Mouse (Mus musculus): ENCODE data around the gene Krt24. TPM values are rescaled to one million over a fixed set of nuclear protein-coding genes. Genes with fewer than 3 reads are reported as not detected.

Krt24 gene
- total and polyA plus RNA-seq, 2 experiments from 2014 or later, result 0.23 TPM; not detected in 1

- WGBS, result 79% methylated on average over 9 of the region's 9 CpGs
- Histone ChIP-seq H3K4me1 (ENCODE audit: insufficient read depth, low read length) (no peaks in the 10 kb centered on the region), H3K27me3 (ENCODE audit: insufficient read depth, low read length) (no peaks in the 10 kb centered on the region), H3K27ac (no peak overlapping the region), H3K4me3 (ENCODE audit: low read length) (no peak overlapping the region), H3K9me3 (ENCODE audit: low read length) (no peaks in the 10 kb centered on the region), H3K36me3 (ENCODE audit: insufficient read depth, low read length) (no peaks in the 10 kb centered on the region), H3K4me2 (ENCODE audit: low read depth, low read length) (no peak overlapping the region), H3K9ac (replicated peaks; ENCODE audit: low read length) (no peak overlapping the region)
- no peak for TF ChIP-seq CTCF (IDR thresholded peaks at IDR 0.05; ENCODE audit: low read depth)
- no peak for ATAC-seq
- DNase-seq (ENCODE audit: low spot score), result no peak
These were observed 3.9 kb downstream of the Krt24 start for GRCm38 (mm10) chr11:99281116-99281515.

GRCm38 (mm10) chr11:99279986-99280385, 5.1 kb downstream of the Krt24 start:
- Histone ChIP-seq H3K9ac (replicated peaks; ENCODE audit: low read length) (no peak overlapping the region), H3K4me3 (ENCODE audit: low read length) (no peak overlapping the region), H3K36me3 (ENCODE audit: insufficient read depth, low read length) (no peaks in the 10 kb centered on the region), H3K27ac (no peak overlapping the region), H3K4me2 (ENCODE audit: low read depth, low read length) (no peak overlapping the region), H3K9me3 (ENCODE audit: low read length) (no peaks in the 10 kb centered on the region), H3K4me1 (ENCODE audit: insufficient read depth, low read length) (no peaks in the 10 kb centered on the region), H3K27me3 (ENCODE audit: insufficient read depth, low read length) (no peaks in the 10 kb centered on the region)
- DNase-seq (ENCODE audit: low spot score) (no peak), ATAC-seq (no peak)
- WGBS, result 49% methylated on average over 5 of the region's 5 CpGs
- no peak for TF ChIP-seq CTCF (IDR thresholded peaks at IDR 0.05; ENCODE audit: low read depth)

GRCm38 (mm10) chr11:99276786-99277185, 8.3 kb downstream of the Krt24 start:
- H3K36me3 ChIP-seq (ENCODE audit: insufficient read depth, low read length), result no peaks in the 10 kb centered on the region
- TF ChIP-seq CTCF (IDR thresholded peaks at IDR 0.05; ENCODE audit: low read depth), result no peak
- 62% methylated on average over 7 of the region's 7 CpGs for WGBS
- no peak overlapping the region for H3K4me2 ChIP-seq (ENCODE audit: low read depth, low read length)
- no peaks in the 10 kb centered on the region for H3K9me3 ChIP-seq (ENCODE audit: low read length)
- no peak overlapping the region for H3K4me3 ChIP-seq (ENCODE audit: low read length)
- no peaks in the 10 kb centered on the region for H3K27me3 ChIP-seq (ENCODE audit: insufficient read depth, low read length)
- no peaks in the 10 kb centered on the region for H3K4me1 ChIP-seq (ENCODE audit: insufficient read depth, low read length)
- DNase-seq (ENCODE audit: low spot score) (no peak), ATAC-seq (no peak)
- H3K27ac ChIP-seq, result no peak overlapping the region
- no peak overlapping the region for H3K9ac ChIP-seq (replicated peaks; ENCODE audit: low read length)

- ATAC-seq (no peak), DNase-seq (ENCODE audit: low spot score) (no peak)
- Histone ChIP-seq H3K4me3 (ENCODE audit: low read length) (no peak overlapping the region), H3K4me2 (ENCODE audit: low read depth, low read length) (no peak overlapping the region), H3K36me3 (ENCODE audit: insufficient read depth, low read length) (no peaks in the 10 kb centered on the region), H3K4me1 (ENCODE audit: insufficient read depth, low read length) (no peaks in the 10 kb centered on the region), H3K9me3 (ENCODE audit: low read length) (no peaks in the 10 kb centered on the region), H3K27ac (no peak overlapping the region), H3K9ac (replicated peaks; ENCODE audit: low read length) (no peak overlapping the region), H3K27me3 (ENCODE audit: insufficient read depth, low read length) (no peaks in the 10 kb centered on the region)
- TF ChIP-seq CTCF (IDR thresholded peaks at IDR 0.05; ENCODE audit: low read depth), result no peak
- 90% methylated on average over 6 of the region's 6 CpGs for WGBS
These were observed 9.4 kb downstream of the Krt24 start for GRCm38 (mm10) chr11:99275624-99276023.

GRCm38 (mm10) chr11:99272721-99273120, 12.3 kb downstream of the Krt24 start:
- no peaks in the 10 kb centered on the region for H3K9me3 ChIP-seq (ENCODE audit: low read length)
- H3K4me1 ChIP-seq (ENCODE audit: insufficient read depth, low read length), result no peaks in the 10 kb centered on the region
- ATAC-seq, result no peak
- no peak overlapping the region for H3K4me2 ChIP-seq (ENCODE audit: low read depth, low read length)
- H3K27ac ChIP-seq, result no peak overlapping the region
- H3K9ac ChIP-seq (replicated peaks; ENCODE audit: low read length), result no peak overlapping the region
- H3K4me3 ChIP-seq (ENCODE audit: low read length), result no peak overlapping the region
- no peaks in the 10 kb centered on the region for H3K27me3 ChIP-seq (ENCODE audit: insufficient read depth, low read length)
- H3K36me3 ChIP-seq (ENCODE audit: insufficient read depth, low read length), result no peaks in the 10 kb centered on the region
- WGBS, result 90% methylated on average over 4 of the region's 4 CpGs
- TF ChIP-seq CTCF (IDR thresholded peaks at IDR 0.05; ENCODE audit: low read depth), result no peak
- DNase-seq (ENCODE audit: low spot score), result no peak

- no peak for TF ChIP-seq CTCF (IDR thresholded peaks at IDR 0.05; ENCODE audit: low read depth)
- Histone ChIP-seq H3K9ac (replicated peaks; ENCODE audit: low read length) (no peak overlapping the region), H3K4me2 (ENCODE audit: low read depth, low read length) (no peak overlapping the region), H3K36me3 (ENCODE audit: insufficient read depth, low read length) (no peaks in the 10 kb centered on the region), H3K9me3 (ENCODE audit: low read length) (no peaks in the 10 kb centered on the region), H3K4me3 (ENCODE audit: low read length) (no peak overlapping the region), H3K27me3 (ENCODE audit: insufficient read depth, low read length) (no peaks in the 10 kb centered on the region), H3K4me1 (ENCODE audit: insufficient read depth, low read length) (no peaks in the 10 kb centered on the region), H3K27ac (no peak overlapping the region)
- DNase-seq (ENCODE audit: low spot score) (no peak), ATAC-seq (no peak)
- WGBS, result 74% methylated on average over 7 of the region's 7 CpGs
These were observed 15.9 kb downstream of the Krt24 start for GRCm38 (mm10) chr11:99269192-99269591.

- no peak for ATAC-seq
- H3K27me3 ChIP-seq (ENCODE audit: insufficient read depth, low read length), result no peaks in the 10 kb centered on the region
- TF ChIP-seq CTCF (IDR thresholded peaks at IDR 0.05; ENCODE audit: low read depth), result no peak
- H3K36me3 ChIP-seq (ENCODE audit: insufficient read depth, low read length), result no peaks in the 10 kb centered on the region
- no peak overlapping the region for H3K9ac ChIP-seq (replicated peaks; ENCODE audit: low read length)
- WGBS, result 12% methylated on average over 9 of the region's 9 CpGs
- peak; percentile 21 for DNase-seq (ENCODE audit: low spot score)
- no peak overlapping the region for H3K4me3 ChIP-seq (ENCODE audit: low read length)
- no peaks in the 10 kb centered on the region for H3K9me3 ChIP-seq (ENCODE audit: low read length)
- peak overlapping the region; percentile 32; the same call in 1 of the 2 replicates for H3K27ac ChIP-seq
- H3K4me2 ChIP-seq (ENCODE audit: low read depth, low read length), result no peak overlapping the region
- H3K4me1 ChIP-seq (ENCODE audit: insufficient read depth, low read length), result no peaks in the 10 kb centered on the region
These were observed 19.3 kb downstream of the Krt24 start for GRCm38 (mm10) chr11:99265796-99266195.

All from hindbrain, postnatal 0 days (tissue).